Mouse (Mus musculus): ENCODE data around the gene Atat1.
A peak's percentile ranks its signal among the peaks of the same experiment; 100 is the strongest.
"Not testable (repeated sequence)": the region's sequence is repeated elsewhere in the genome, so short reads cannot be mapped to it uniquely, and the experiment has no call there.

Atat1 gene

GRCm38 (mm10) chr17:35909919-35910369 lies at the start of gene Atat1:
Gene Atat1 (minus strand): TSS chr17:35910075.
- DNase-seq (ENCODE audit: low read depth, low spot score): peak; percentile 96

- DNase-seq (ENCODE audit: low read depth, low spot score): no peak
Observed at GRCm38 (mm10) chr17:35958533-35959223, 48.8 kb upstream of the Atat1 start.

GRCm38 (mm10) chr17:35954665-35955064 lies 44.8 kb upstream of the Atat1 start:
- no peak for DNase-seq (ENCODE audit: low read depth, low spot score)

GRCm38 (mm10) chr17:35952559-35952958 lies 42.7 kb upstream of the Atat1 start:
- DNase-seq (ENCODE audit: low read depth, low spot score): not testable (repeated sequence)

GRCm38 (mm10) chr17:35950946-35951345 lies 41.1 kb upstream of the Atat1 start:
- DNase-seq (ENCODE audit: low read depth, low spot score): not testable (repeated sequence)

GRCm38 (mm10) chr17:35939941-35940340 lies 30.1 kb upstream of the Atat1 start:
- DNase-seq (ENCODE audit: low read depth, low spot score): peak; percentile 97

GRCm38 (mm10) chr17:35939108-35939507 lies 29.2 kb upstream of the Atat1 start:
- DNase-seq (ENCODE audit: low read depth, low spot score): peak; percentile 95

GRCm38 (mm10) chr17:35937700-35938348 lies 27.9 kb upstream of the Atat1 start:
- DNase-seq (ENCODE audit: low read depth, low spot score): peak; percentile 89

- DNase-seq (ENCODE audit: low read depth, low spot score): peak; percentile 58
Observed at GRCm38 (mm10) chr17:35935763-35936162, 25.9 kb upstream of the Atat1 start.

GRCm38 (mm10) chr17:35932608-35933007 lies 22.7 kb upstream of the Atat1 start:
- DNase-seq (ENCODE audit: low read depth, low spot score): no peak

- no peak for DNase-seq (ENCODE audit: low read depth, low spot score)
Observed at GRCm38 (mm10) chr17:35930627-35931026, 20.8 kb upstream of the Atat1 start.

- no peak for DNase-seq (ENCODE audit: low read depth, low spot score)
Observed at GRCm38 (mm10) chr17:35929534-35929933, 19.7 kb upstream of the Atat1 start.

GRCm38 (mm10) chr17:35927471-35927870 lies 17.6 kb upstream of the Atat1 start:
- DNase-seq (ENCODE audit: low read depth, low spot score): no peak

GRCm38 (mm10) chr17:35923281-35923680 lies 13.4 kb upstream of the Atat1 start:
- DNase-seq (ENCODE audit: low read depth, low spot score): no peak

GRCm38 (mm10) chr17:35922566-35922965 lies 12.7 kb upstream of the Atat1 start:
- DNase-seq (ENCODE audit: low read depth, low spot score): no peak

GRCm38 (mm10) chr17:35921710-35922109 lies 11.8 kb upstream of the Atat1 start:
- DNase-seq (ENCODE audit: low read depth, low spot score): no peak

- DNase-seq (ENCODE audit: low read depth, low spot score): peak; percentile 80
Observed at GRCm38 (mm10) chr17:35920862-35921562, 11.1 kb upstream of the Atat1 start.

- DNase-seq (ENCODE audit: low read depth, low spot score): no peak
Observed at GRCm38 (mm10) chr17:35920384-35920783, 10.5 kb upstream of the Atat1 start.

- peak; percentile 65 for DNase-seq (ENCODE audit: low read depth, low spot score)
Observed at GRCm38 (mm10) chr17:35919864-35920301, 10.0 kb upstream of the Atat1 start.

- peak; percentile 98 for DNase-seq (ENCODE audit: low read depth, low spot score)
Observed at GRCm38 (mm10) chr17:35919060-35919715, 9.3 kb upstream of the Atat1 start.

- DNase-seq (ENCODE audit: low read depth, low spot score): peak; percentile 83
Observed at GRCm38 (mm10) chr17:35918276-35919059, 8.6 kb upstream of the Atat1 start.
